Mouse (Mus musculus): ENCODE data around the gene Pheta1.

- TF ChIP-seq EP300 (IDR thresholded peaks at IDR 0.05) (no peak), CTCF (IDR thresholded peaks at IDR 0.05) (no peak)
These were observed 27.2 kb upstream of the Pheta1 start for GRCm38 (mm10) chr5:121821552-121821951.

All from lung, postnatal 0 days (tissue).